Mouse (Mus musculus) cortical plate, adult 2 months (tissue): ENCODE results near the gene Nudt8.

Experiments
- CTCF ChIP-seq: fragments of 200-500 bp; IDR thresholded peaks from 2 replicates; pipeline ENCODE4 v1.5.1; 2011; ENCODE audit warnings: mild to moderate bottlenecking, control low read depth, low read length; ENCODE audit not compliant: insufficient read depth; ENCODE audit errors: extremely low read depth
- POLR2A ChIP-seq: fragments of 200-500 bp; IDR thresholded peaks from 2 replicates; pipeline ENCODE4 v1.6.1; 2011; ENCODE audit warnings: mild to moderate bottlenecking, low read length, control low read depth; ENCODE audit not compliant: insufficient read depth; ENCODE audit errors: extremely low read depth

DNA sequence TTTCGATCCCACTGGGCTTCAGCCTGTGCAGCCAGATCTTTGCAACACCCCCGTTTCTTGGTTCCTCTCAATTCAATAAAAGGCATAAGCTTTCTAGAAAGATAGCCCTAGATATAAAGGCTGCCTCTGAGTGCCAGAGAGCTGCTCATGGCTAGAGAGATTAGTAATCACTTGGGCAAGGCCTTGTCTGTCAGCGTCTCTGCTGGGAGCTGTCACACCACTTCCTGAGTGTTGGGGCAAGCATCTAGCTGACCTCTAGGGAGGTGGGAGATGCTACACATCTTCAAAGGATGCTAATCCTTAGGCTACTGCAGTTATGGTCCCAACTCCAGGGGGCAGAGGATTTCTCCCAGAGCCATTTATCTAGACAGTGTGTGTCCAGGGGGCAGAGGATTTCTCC lies 33.1 kb upstream of the Nudt8 start:
- TF ChIP-seq CTCF (no peak), POLR2A (no peak)
